Mouse (Mus musculus): ENCODE measurements at regions not wholly inside any gene's neighbourhood (a gene's known extent, or its start where the extent isn't known, plus 50 kb on each side); places are given as distances from the start of the nearest gene placed in this dataset.
A peak's percentile ranks its signal among the peaks of the same experiment; 100 is the strongest.

- DNase-seq, result no peak
Observed at GRCm38 (mm10) chr1:90353325-90353724, 149.5 kb downstream of the Ackr3 start.

GRCm38 (mm10) chr1:90356567-90356966, 152.8 kb downstream of the Ackr3 start:
- DNase-seq, result no peak

GRCm38 (mm10) chr1:90357391-90357790, 153.6 kb downstream of the Ackr3 start:
- DNase-seq, result no peak

GRCm38 (mm10) chr1:90358971-90359370, 155.2 kb downstream of the Ackr3 start:
- no peak for DNase-seq

GRCm38 (mm10) chr1:90360065-90360464, 156.3 kb downstream of the Ackr3 start:
- DNase-seq, result no peak

GRCm38 (mm10) chr1:90364444-90364843, 160.7 kb downstream of the Ackr3 start:
- DNase-seq, result no peak

DNA sequence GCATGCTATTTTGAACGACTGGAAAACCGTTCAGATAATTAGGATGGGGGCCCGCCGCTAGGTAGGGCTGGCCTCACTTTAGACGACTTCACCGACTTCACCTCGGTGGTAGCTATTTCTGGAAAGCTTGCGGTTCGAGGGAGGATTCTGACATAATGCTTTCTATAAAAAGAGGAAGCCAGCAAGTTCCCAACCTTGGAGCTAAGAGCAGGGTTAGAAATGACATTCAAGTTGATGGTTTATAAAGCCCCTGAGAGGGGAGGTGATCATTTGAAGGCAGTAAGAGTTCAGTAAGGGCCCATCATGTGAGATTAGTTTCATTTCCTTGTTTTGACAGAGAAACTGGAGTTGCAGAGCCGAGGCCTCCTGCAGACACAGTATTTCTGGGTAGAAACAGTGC, 164.8 kb downstream of the Ackr3 start:
- no peak for DNase-seq

DNA sequence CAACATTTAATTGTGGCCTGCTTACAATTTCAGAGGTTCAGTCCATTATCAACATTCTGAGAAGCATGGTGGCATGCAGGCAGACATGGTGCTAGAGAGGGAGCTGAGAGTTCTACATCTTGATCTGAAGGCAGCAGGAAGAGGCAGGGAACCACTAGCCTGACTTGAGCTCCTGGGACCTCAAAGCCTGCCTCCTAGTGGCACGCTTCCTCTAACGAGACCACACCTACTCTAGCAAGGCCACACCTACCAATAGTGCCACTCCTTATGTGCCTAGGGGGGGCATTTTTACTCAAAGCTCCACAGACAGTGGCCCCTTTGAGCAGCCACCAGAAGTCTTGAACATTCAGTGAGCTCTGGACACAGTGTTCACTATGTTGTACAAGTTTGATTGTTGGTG, 165.5 kb downstream of the Ackr3 start:
- no peak for DNase-seq

- DNase-seq, result no peak
Observed at GRCm38 (mm10) chr1:90370766-90371165, 167.0 kb downstream of the Ackr3 start.

- DNase-seq, result no peak
Observed at GRCm38 (mm10) chr1:90373001-90373400, 169.2 kb downstream of the Ackr3 start.

- no peak for DNase-seq
Observed at GRCm38 (mm10) chr1:90374517-90374916, 170.7 kb downstream of the Ackr3 start.

DNA sequence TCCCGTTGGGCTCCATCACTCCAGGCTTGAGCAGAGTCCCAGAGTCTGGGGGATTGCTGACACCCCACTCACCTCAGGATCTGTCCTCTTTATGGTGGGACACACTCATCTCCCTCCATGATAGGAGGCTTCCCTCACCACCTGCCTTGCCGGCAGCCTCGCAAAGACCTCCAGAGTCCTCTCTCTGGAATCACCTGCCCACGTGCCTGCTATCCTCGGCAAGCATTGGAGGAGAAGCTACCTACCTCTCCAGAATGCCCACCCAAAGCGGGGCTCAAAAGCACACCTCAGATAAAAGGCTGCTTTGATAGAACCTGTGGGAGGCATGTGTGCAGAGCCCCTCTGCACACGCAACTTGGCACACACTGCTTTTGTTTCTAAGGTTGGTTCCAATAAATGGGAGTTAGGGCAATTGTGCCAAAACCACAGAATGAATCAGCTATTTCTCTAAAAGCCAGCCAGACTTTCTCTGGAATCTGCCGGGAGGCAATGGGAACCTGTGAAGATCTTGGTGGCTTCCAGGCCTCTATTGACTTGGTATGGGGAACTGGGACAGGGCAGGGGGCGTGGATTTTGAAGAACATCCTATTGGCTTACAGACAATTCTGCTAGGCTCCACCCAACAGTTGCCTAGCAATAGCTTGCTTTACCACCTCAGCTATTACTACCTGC, 176.4 kb downstream of the Ackr3 start:
- no peak for DNase-seq

- peak; percentile 18 to 54 for DNase-seq
Observed at GRCm38 (mm10) chr1:90382941-90383470, 179.2 kb downstream of the Ackr3 start.

- no peak for DNase-seq
Observed at GRCm38 (mm10) chr1:90385024-90385423, 181.2 kb downstream of the Ackr3 start.

DNA sequence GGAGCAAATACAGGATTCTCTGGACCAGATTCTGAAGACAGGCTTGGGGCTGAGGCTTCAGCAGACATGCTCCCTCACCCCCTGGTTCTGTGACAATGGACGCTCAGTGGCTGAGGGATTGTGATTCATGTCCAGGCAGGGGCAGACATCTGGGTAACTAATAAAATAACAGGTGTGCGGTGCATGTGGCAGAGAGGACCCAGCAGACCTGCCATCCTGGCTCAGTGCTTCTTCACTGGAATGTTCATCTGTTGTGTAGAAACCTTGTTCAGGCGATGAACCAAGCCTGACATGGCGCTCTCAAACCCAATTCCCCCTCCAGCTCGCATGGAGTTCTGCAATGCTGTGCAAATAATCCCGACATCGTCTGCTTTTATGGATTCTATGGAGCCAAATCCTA, 183.0 kb downstream of the Ackr3 start:
- no peak for DNase-seq

- DNase-seq, result no peak
Observed at GRCm38 (mm10) chr1:90390422-90390821, 186.6 kb downstream of the Ackr3 start.

DNA sequence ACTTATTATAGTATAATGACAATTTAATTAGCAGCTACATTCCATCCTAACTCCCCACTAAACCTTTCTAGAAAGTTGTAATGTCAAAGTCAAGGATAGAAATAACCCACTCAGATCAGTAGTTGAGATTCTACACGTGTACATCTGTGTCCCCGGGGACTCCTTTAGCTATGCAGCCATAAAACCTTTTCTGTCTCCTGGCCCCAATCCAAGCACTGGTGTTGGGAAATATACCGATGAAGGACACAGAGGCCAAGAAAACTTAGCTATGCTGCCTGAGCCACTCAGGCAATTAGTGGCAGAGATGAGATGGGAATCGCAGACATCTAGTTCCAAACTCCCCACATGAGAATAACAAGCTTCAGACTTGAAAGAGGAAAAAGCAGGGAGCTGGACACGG, 190.1 kb downstream of the Ackr3 start:
- DNase-seq, result no peak

- DNase-seq, result peak; percentile 21 to 40
Observed at GRCm38 (mm10) chr1:90395331-90396016, 191.7 kb downstream of the Ackr3 start.

DNA sequence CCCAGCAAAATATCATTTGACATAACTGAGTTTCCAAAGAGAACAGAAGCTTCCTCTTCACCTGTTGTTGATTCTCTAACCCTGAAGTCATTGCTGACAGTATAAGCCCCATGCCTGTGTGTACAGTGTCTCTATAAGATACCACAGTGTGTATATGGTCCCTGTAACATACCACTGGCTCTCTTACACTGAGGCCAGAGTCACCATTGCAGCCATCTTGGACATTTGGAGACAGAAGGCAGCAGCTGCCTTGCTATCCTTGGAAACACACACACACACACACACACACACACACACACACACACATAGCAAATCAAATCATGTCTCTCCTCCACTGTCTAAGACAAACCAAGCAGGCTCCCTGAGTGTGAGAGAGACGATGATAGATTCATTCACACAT, 192.9 kb downstream of the Ackr3 start:
- DNase-seq, result no peak

DNA sequence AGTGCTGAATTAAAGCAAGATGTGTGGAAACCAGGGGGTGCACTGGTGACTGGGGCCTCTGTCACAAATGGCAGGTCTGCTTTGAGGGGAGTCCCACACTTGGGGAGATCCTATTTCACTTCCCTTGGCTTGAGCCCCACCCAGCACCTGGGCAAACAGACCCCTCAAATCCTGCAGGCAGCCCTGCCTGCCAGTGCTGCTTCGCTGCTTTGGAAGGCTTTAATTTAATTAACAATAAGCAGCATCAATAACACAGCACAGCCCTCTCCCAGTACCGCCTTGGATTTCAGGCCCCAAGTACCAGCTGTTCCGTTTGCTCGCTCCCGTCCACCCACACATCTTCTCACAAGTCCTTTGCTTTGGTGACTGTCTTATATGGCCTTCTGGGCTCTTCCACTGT, 193.6 kb downstream of the Ackr3 start:
- no peak for DNase-seq

DNA sequence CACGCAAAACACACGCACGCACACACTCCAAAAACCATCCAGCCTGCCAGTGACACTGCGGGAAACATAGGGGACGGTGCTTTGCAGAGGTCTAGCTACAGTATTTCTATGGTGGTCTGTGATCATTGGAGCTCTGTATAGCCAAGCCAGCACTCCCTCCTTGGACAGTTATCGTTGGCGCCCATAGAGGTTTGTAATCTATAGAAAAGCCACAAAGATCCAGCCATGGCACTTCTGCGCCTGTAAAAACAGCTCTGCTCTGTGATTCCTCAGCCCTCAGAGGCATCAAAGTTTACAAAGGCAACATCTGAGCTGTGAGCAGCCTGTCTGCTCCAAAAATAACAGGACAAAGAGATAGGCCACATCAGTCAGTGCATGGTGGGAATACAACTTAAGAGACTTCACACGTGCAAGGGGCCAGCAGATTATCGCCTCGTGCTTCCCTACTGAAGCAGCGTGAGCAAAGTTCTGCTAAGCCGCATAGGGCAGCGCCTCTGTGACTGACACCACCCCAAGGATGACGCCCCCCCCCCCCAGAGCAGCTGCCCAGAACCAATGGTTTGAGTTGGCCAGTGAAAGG, 194.7 kb downstream of the Ackr3 start:
- DNase-seq, result no peak

DNA sequence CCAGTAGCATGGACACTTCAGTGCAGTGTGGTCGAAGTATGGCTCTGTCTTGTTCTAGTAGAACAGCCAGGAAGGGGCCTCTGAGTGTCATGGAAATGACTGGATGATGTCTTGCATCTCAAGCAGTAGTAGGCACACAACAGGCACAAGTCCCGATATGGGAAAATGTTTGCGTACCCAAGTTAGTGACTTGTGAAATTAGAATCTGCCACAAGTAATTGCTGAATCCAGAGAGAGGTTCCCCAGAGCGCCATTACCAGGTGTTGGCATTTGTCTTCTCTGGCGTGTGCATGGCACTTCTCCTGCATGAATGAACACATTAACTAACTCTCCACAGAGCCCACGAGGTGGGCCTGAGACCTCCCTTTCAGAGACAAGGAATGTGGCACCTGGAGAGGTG, 199.3 kb downstream of the Ackr3 start:
- DNase-seq, result no peak

- DNase-seq, result no peak
Observed at GRCm38 (mm10) chr1:90404717-90405487, 197.9 kb upstream of the Cops8 start.

All from cerebellum, postnatal 14 days (tissue).